Comparison of ENCODE assay signal across 9 mouse cellular contexts in genomic region chr8:88099526-88099925, GRCm38 (mm10). TPM values are rescaled to one million over a fixed set of nuclear protein-coding genes. Genes with fewer than 3 reads are reported as not detected.
DNase-seq lines count a peak whose midpoint lies in the region; ATAC-seq and TF ChIP-seq lines count a peak whose summit lies in the region.
"Had no signal": no experiment of that assay in that cellular context is flagged by ENCODE, and none has a peak within 500 bp of the region (broad histone marks: within the 10 kb centered on the region; RNA-seq: fewer than 3 reads in every experiment).

No protein-coding gene starts in this region.

- 3% methylated on average over 1 of the region's 1 CpGs for WGBS in midbrain, embryonic 11.5 days
- 0% methylated on average over 1 of the region's 1 CpGs for WGBS in midbrain, embryonic 16.5 days
- 0% methylated on average over 1 of the region's 1 CpGs for WGBS in neural tube, embryonic 11.5 days

- H3K9ac ChIP-seq in midbrain, embryonic 11.5 days (ENCODE audit: low read length) = no peak overlapping the region
- H3K9ac ChIP-seq in midbrain, embryonic 16.5 days (ENCODE audit: low read depth, low read length) = no peak overlapping the region
- H3K9ac ChIP-seq in neural tube, embryonic 11.5 days (ENCODE audit: low read length) = no peak overlapping the region
- H3K9ac ChIP-seq: heart, embryonic 15.5 days had no signal

- no peak for ATAC-seq in midbrain, embryonic 11.5 days (ENCODE audit: low FRiP score)
- ATAC-seq in midbrain, embryonic 16.5 days = no peak
- 0 out of 2 replicates have a peak, but pooled peaks have one; percentile 61 for ATAC-seq in cerebellum, adult (ENCODE audit: insufficient number of reproducible peaks, low FRiP score, low TSS enrichment)
- no peak for ATAC-seq in neural tube, embryonic 11.5 days (ENCODE audit: insufficient read depth, low FRiP score, low TSS enrichment)
- ATAC-seq in inflammation-experienced regulatory T-cells, adult 6 months = no peak

- no peak overlapping the region for H3K4me3 ChIP-seq in midbrain, embryonic 11.5 days (ENCODE audit: low read depth, low read length)
- H3K4me3 ChIP-seq in midbrain, embryonic 16.5 days (ENCODE audit: low read depth, low read length) = no peak overlapping the region
- no peak overlapping the region for H3K4me3 ChIP-seq in gastrocnemius, adult 2 months
- H3K4me3 ChIP-seq in left cerebral cortex, adult 2 months = no peak overlapping the region
- no peak overlapping the region for H3K4me3 ChIP-seq in neural tube, embryonic 11.5 days (ENCODE audit: low read depth, low read length)
- H3K4me3 ChIP-seq: heart, embryonic 15.5 days had no signal

- no peak overlapping the region for H3K27ac ChIP-seq in midbrain, embryonic 11.5 days (ENCODE audit: low read depth, low read length)
- H3K27ac ChIP-seq in midbrain, embryonic 16.5 days (ENCODE audit: low read length) = no peak overlapping the region
- H3K27ac ChIP-seq in gastrocnemius, adult 2 months = no peak overlapping the region
- no peak overlapping the region for H3K27ac ChIP-seq in left cerebral cortex, adult 2 months
- H3K27ac ChIP-seq in neural tube, embryonic 11.5 days (ENCODE audit: low read depth, low read length) = no peak overlapping the region
- H3K27ac ChIP-seq: heart, embryonic 15.5 days had no signal

- intact Hi-C loops in gastrocnemius, adult 2 months (cut with DNase I) = no loop called here
- intact Hi-C loops in left cerebral cortex, adult 2 months (cut with DNase I) = no loop called here

- no peaks in the 10 kb centered on the region for H3K9me3 ChIP-seq in midbrain, embryonic 11.5 days (ENCODE audit: control insufficient read depth, low read length)
- no peaks in the 10 kb centered on the region for H3K9me3 ChIP-seq in midbrain, embryonic 16.5 days (replicated peaks; ENCODE audit: control insufficient read depth, low read length, poor library complexity, severe bottlenecking)
- H3K9me3 ChIP-seq in neural tube, embryonic 11.5 days (ENCODE audit: control insufficient read depth, low read length) = no peaks in the 10 kb centered on the region
- H3K9me3 ChIP-seq: heart, embryonic 15.5 days had no signal

- no peaks in the 10 kb centered on the region for H3K4me1 ChIP-seq in midbrain, embryonic 11.5 days (ENCODE audit: control insufficient read depth, insufficient read depth, low read length)
- H3K4me1 ChIP-seq in midbrain, embryonic 16.5 days (ENCODE audit: control insufficient read depth, insufficient read depth, low read length) = no peaks in the 10 kb centered on the region
- H3K4me1 ChIP-seq in neural tube, embryonic 11.5 days (ENCODE audit: control insufficient read depth, insufficient read depth, low read length) = no peaks in the 10 kb centered on the region
- H3K4me1 ChIP-seq: heart, embryonic 15.5 days had no signal

- no peaks in the 10 kb centered on the region for H3K36me3 ChIP-seq in midbrain, embryonic 11.5 days (ENCODE audit: control insufficient read depth, insufficient read depth, low read length)
- no peaks in the 10 kb centered on the region for H3K36me3 ChIP-seq in midbrain, embryonic 16.5 days (ENCODE audit: control insufficient read depth, insufficient read depth, low read length)
- no peaks in the 10 kb centered on the region for H3K36me3 ChIP-seq in neural tube, embryonic 11.5 days (ENCODE audit: control insufficient read depth, insufficient read depth, low read length)
- H3K36me3 ChIP-seq: heart, embryonic 15.5 days had no signal

- H3K27me3 ChIP-seq in midbrain, embryonic 11.5 days (ENCODE audit: control insufficient read depth, insufficient read depth, low read length) = no peaks in the 10 kb centered on the region
- H3K27me3 ChIP-seq in midbrain, embryonic 16.5 days (ENCODE audit: control insufficient read depth, insufficient read depth, low read depth, low read length) = no peaks in the 10 kb centered on the region
- H3K27me3 ChIP-seq in neural tube, embryonic 11.5 days (ENCODE audit: control insufficient read depth, insufficient read depth, low read length) = no peaks in the 10 kb centered on the region
- H3K27me3 ChIP-seq: heart, embryonic 15.5 days had no signal

- H3K4me2 ChIP-seq in midbrain, embryonic 11.5 days = no peak overlapping the region
- no peak overlapping the region for H3K4me2 ChIP-seq in midbrain, embryonic 16.5 days (ENCODE audit: low read length)
- H3K4me2 ChIP-seq in neural tube, embryonic 11.5 days (ENCODE audit: low read depth) = no peak overlapping the region
- H3K4me2 ChIP-seq: heart, embryonic 15.5 days had no signal

- peak; percentile 78 for TF ChIP-seq CTCF in gastrocnemius, adult 2 months (IDR thresholded peaks at IDR 0.05)
- peak; percentile 79 for TF ChIP-seq CTCF in left cerebral cortex, adult 2 months (IDR thresholded peaks at IDR 0.05)

- DNase-seq in midbrain, embryonic 11.5 days (ENCODE audit: low spot score, missing footprints) = peak; percentile 89
- peak; percentile 86 for DNase-seq in NIH3T3 (ENCODE audit: low read depth)
- peak; percentile 53 for DNase-seq in gastrocnemius, adult 2 months
- peak; percentile 13 to 23 for DNase-seq in left cerebral cortex, adult 2 months (ENCODE audit: extremely low spot score in 1 of 2, low spot score in 2 of 2)
- peak; percentile 61 for DNase-seq in neural tube, embryonic 11.5 days (ENCODE audit: low spot score)

RNA-seq across cellular contexts. Expression of gene Cnep1r1, which starts 19.0 kb away (rescaled TPM):
- polyA plus RNA-seq in midbrain, embryonic 11.5 days (2014; fragmentation: Nextera tagmentation; extraction: Ambion mirVana) = 34.5 and 35.6 TPM in 2 replicates
- polyA plus RNA-seq in midbrain, embryonic 16.5 days (2015; fragmentation: Nextera tagmentation; extraction: Ambion mirVana) = 39.7 and 42.5 TPM in 2 replicates
- 10 to 100 TPM; 36.8 to 43.0 TPM for total RNA-seq in gastrocnemius, adult 2 months (2021)
- total RNA-seq in left cerebral cortex, adult 2 months (2021) = 10 to 100 TPM; 33.4 to 34.3 TPM
- polyA plus RNA-seq in neural tube, embryonic 11.5 days (2014; fragmentation: Nextera tagmentation; extraction: Ambion mirVana) = 30.9 and 37.0 TPM in 2 replicates
- polyA plus RNA-seq in inflammation-experienced regulatory T-cells, adult 6 months (2017; shearing (Covaris generic)) = 10 to 100 TPM; 22.4 to 28.6 (median 25.0) TPM

RNA-seq across cellular contexts. Expression of gene Heatr3, which starts 38.1 kb away (rescaled TPM):
- 45.6 and 46.0 TPM in 2 replicates for polyA plus RNA-seq in midbrain, embryonic 11.5 days (2014; fragmentation: Nextera tagmentation; extraction: Ambion mirVana)
- polyA plus RNA-seq in midbrain, embryonic 16.5 days (2015; fragmentation: Nextera tagmentation; extraction: Ambion mirVana) = 34.9 and 37.9 TPM in 2 replicates
- 10 to 100 TPM; 32.6 to 32.7 TPM for total RNA-seq in gastrocnemius, adult 2 months (2021)
- total RNA-seq in left cerebral cortex, adult 2 months (2021) = 10 to 100 TPM; 30.4 to 30.7 TPM
- 47.8 and 54.5 TPM in 2 replicates for polyA plus RNA-seq in neural tube, embryonic 11.5 days (2014; fragmentation: Nextera tagmentation; extraction: Ambion mirVana)
- 10 to 100 TPM; 15.1 to 26.5 (median 17.6) TPM for polyA plus RNA-seq in inflammation-experienced regulatory T-cells, adult 6 months (2017; shearing (Covaris generic))

Comparison
In these comparisons a context has a peak if more than half of its experiments do, and no peak if none do; other contexts are left out.
1. DNase-seq: peak in every context shown above with its lines; median percentile 89 in midbrain, embryonic 11.5 days; 86 in NIH3T3; 61 in neural tube, embryonic 11.5 days; 53 in gastrocnemius, adult 2 months; 18 in left cerebral cortex, adult 2 months.